In the genomic region with DNA sequence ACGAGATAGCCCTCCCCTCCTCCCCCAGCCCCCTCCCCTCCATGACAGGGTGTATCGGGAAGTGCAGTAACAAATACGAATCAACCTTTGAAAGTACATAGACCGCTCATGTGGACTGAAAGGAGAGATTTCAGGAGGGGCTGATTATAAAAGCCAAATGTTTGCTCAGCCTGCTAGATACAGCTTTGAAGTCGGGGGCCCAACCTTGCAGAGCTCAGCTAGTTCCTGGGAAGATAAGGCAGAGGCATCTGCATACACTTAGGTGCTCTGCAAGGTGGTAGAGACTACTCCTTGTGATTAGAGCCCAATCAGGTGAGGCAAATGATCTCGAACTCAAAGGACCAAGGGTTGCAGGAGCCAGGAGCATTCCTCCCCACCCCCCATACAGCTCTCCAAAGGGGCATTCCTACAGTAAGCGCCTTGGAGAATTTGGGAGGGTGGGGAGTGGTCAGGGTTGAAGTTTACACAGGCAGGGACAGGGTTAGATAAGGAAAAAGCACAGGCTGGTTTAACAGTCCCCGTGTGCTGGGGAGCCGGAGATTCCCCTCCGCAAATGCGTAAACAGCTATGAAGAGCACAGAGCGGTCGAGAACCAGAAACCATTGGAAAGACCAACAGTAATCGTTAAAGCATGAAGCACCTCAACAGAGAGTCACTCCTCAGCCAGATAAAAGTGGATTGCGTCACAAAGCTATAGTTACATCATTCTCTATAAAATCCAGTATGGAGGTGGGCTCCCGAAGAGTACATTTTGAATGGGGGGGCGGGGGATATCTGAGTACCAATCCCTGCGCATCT, we compare ENCODE assay signal across 14 mouse cellular contexts. TPM values are rescaled to one million over a fixed set of nuclear protein-coding genes. Genes with fewer than 3 reads are reported as not detected.
DNase-seq lines count a peak whose midpoint lies in the region; ATAC-seq and TF ChIP-seq lines count a peak whose summit lies in the region.
"Had no signal": no experiment of that assay in that cellular context is flagged by ENCODE, and none has a peak within 500 bp of the region (broad histone marks: within the 10 kb centered on the region; RNA-seq: fewer than 3 reads in every experiment).

No protein-coding gene starts in this region.

- no peak for TF ChIP-seq CTCF in heart, postnatal 0 days (IDR thresholded peaks at IDR 0.05; ENCODE audit: low read depth)
- TF ChIP-seq CTCF in heart, adult 2 months (IDR thresholded peaks at IDR 0.05) = no peak
- no peak for TF ChIP-seq CTCF in stomach, postnatal 0 days (IDR thresholded peaks at IDR 0.05; ENCODE audit: low read depth)

- H3K27me3 ChIP-seq in heart, postnatal 0 days (ENCODE audit: control insufficient read depth, insufficient read depth, low read length) = no peaks in the 10 kb centered on the region
- no peaks in the 10 kb centered on the region for H3K27me3 ChIP-seq in heart, adult 2 months (ENCODE audit: control insufficient read depth, insufficient read depth, low read length)
- H3K27me3 ChIP-seq in midbrain, embryonic 13.5 days = no peaks in the 10 kb centered on the region
- no peaks in the 10 kb centered on the region for H3K27me3 ChIP-seq in midbrain, embryonic 10.5 days (ENCODE audit: low read depth, poor library complexity, severe bottlenecking)
- H3K27me3 ChIP-seq in intestine, embryonic 16.5 days (replicated peaks; ENCODE audit: control insufficient read depth, insufficient read depth, low read length) = no peaks in the 10 kb centered on the region
- no peaks in the 10 kb centered on the region for H3K27me3 ChIP-seq in stomach, postnatal 0 days (ENCODE audit: control insufficient read depth, insufficient read depth, low read length)
- H3K27me3 ChIP-seq: CH12.LX; hindbrain, embryonic 15.5 days; megakaryocyte, embryonic 14.5 days had no signal

- ATAC-seq in heart, postnatal 0 days (ENCODE audit: insufficient read depth, low read depth) = 0 out of 2 replicates have a peak, but pooled peaks have one; percentile 14
- ATAC-seq in midbrain, embryonic 13.5 days = 0 out of 2 replicates have a peak, but pooled peaks have one; percentile 34
- ATAC-seq in intestine, embryonic 16.5 days = peak; percentile 95
- ATAC-seq in stomach, postnatal 0 days (ENCODE audit: low FRiP score, low TSS enrichment) = peak; percentile 88
- ATAC-seq in megakaryocyte, adult 5-6 weeks (ENCODE audit: poor library complexity, severe bottlenecking) = no peak

- intact Hi-C loops in heart, adult 2 months (cut with DNase I) = no loop called here

- peaks cover 16% of the 10 kb centered on the region; the same call in 1 of the 2 replicates for H3K36me3 ChIP-seq in heart, postnatal 0 days (replicated peaks; ENCODE audit: control insufficient read depth, insufficient read depth, low read length)
- no peaks in the 10 kb centered on the region for H3K36me3 ChIP-seq in heart, adult 2 months (ENCODE audit: control insufficient read depth, insufficient read depth, low read length)
- H3K36me3 ChIP-seq in midbrain, embryonic 13.5 days = peaks cover 10% of the 10 kb centered on the region; the same call in 1 of the 2 replicates
- peaks cover 6% of the 10 kb centered on the region; the same call in 1 of the 2 replicates for H3K36me3 ChIP-seq in midbrain, embryonic 10.5 days
- peaks cover 3% of the 10 kb centered on the region; the same call in 1 of the 2 replicates for H3K36me3 ChIP-seq in intestine, embryonic 16.5 days (ENCODE audit: control insufficient read depth, insufficient read depth, low read length)
- no peaks in the 10 kb centered on the region for H3K36me3 ChIP-seq in stomach, postnatal 0 days (ENCODE audit: control insufficient read depth, insufficient read depth, low read length)

- peaks cover 13% of the 10 kb centered on the region for H3K4me1 ChIP-seq in heart, postnatal 0 days (ENCODE audit: control insufficient read depth, insufficient read depth)
- no peaks in the 10 kb centered on the region for H3K4me1 ChIP-seq in heart, adult 2 months (ENCODE audit: control insufficient read depth, insufficient read depth, low read length)
- H3K4me1 ChIP-seq in midbrain, embryonic 13.5 days (replicated peaks) = no peaks in the 10 kb centered on the region
- peaks cover 8% of the 10 kb centered on the region for H3K4me1 ChIP-seq in midbrain, embryonic 10.5 days
- peaks cover 10% of the 10 kb centered on the region; the same call in 1 of the 2 replicates for H3K4me1 ChIP-seq in intestine, embryonic 16.5 days (ENCODE audit: control insufficient read depth, insufficient read depth, low read length)
- no peaks in the 10 kb centered on the region for H3K4me1 ChIP-seq in stomach, postnatal 0 days (replicated peaks; ENCODE audit: control insufficient read depth, insufficient read depth)
- H3K4me1 ChIP-seq: hindbrain, embryonic 15.5 days; megakaryocyte, embryonic 14.5 days had no signal

- no peak overlapping the region for H3K9ac ChIP-seq in heart, postnatal 0 days (replicated peaks; ENCODE audit: low read depth, low read length)
- H3K9ac ChIP-seq in heart, adult 2 months (ENCODE audit: low read depth, low read length) = no peak overlapping the region
- no peak overlapping the region for H3K9ac ChIP-seq in midbrain, embryonic 13.5 days (replicated peaks)
- H3K9ac ChIP-seq in intestine, embryonic 16.5 days (ENCODE audit: low read depth, low read length) = no peak overlapping the region
- H3K9ac ChIP-seq in stomach, postnatal 0 days (ENCODE audit: low read length) = no peak overlapping the region
- H3K9ac ChIP-seq: hindbrain, embryonic 15.5 days had no signal

- H3K27ac ChIP-seq in heart, postnatal 0 days (ENCODE audit: low read depth) = no peak overlapping the region
- no peak overlapping the region for H3K27ac ChIP-seq in heart, adult 2 months
- H3K27ac ChIP-seq in midbrain, embryonic 13.5 days = no peak overlapping the region
- no peak overlapping the region for H3K27ac ChIP-seq in midbrain, embryonic 10.5 days (replicated peaks)
- peak overlapping the region; percentile 79 for H3K27ac ChIP-seq in intestine, embryonic 16.5 days (ENCODE audit: low read length)
- peak overlapping the region; percentile 80 for H3K27ac ChIP-seq in stomach, postnatal 0 days (replicated peaks)
- H3K27ac ChIP-seq: hindbrain, embryonic 15.5 days had no signal

- TF ChIP-seq POLR2A in heart, adult 2 months (IDR thresholded peaks at IDR 0.05; ENCODE audit: insufficient read depth, low read depth, low read length) = no peak

- no peaks in the 10 kb centered on the region for H3K9me3 ChIP-seq in heart, postnatal 0 days (replicated peaks; ENCODE audit: control insufficient read depth, low read length)
- H3K9me3 ChIP-seq in midbrain, embryonic 13.5 days = no peaks in the 10 kb centered on the region
- no peaks in the 10 kb centered on the region for H3K9me3 ChIP-seq in midbrain, embryonic 10.5 days (replicated peaks)
- H3K9me3 ChIP-seq in intestine, embryonic 16.5 days (ENCODE audit: control insufficient read depth, low read length) = no peaks in the 10 kb centered on the region
- H3K9me3 ChIP-seq in stomach, postnatal 0 days (ENCODE audit: control insufficient read depth, low read length) = no peaks in the 10 kb centered on the region
- H3K9me3 ChIP-seq: hindbrain, embryonic 15.5 days; megakaryocyte, embryonic 14.5 days had no signal

- 49% methylated on average over 18 of the region's 18 CpGs for WGBS in heart, postnatal 0 days
- 72% methylated on average over 18 of the region's 18 CpGs for WGBS in heart, adult 2 months
- WGBS in midbrain, embryonic 13.5 days = 73% methylated on average over 18 of the region's 18 CpGs
- 73% methylated on average over 18 of the region's 18 CpGs for WGBS in midbrain, embryonic 10.5 days
- WGBS in intestine, embryonic 16.5 days = 44% methylated on average over 18 of the region's 18 CpGs
- WGBS in stomach, postnatal 0 days = 40% methylated on average over 18 of the region's 18 CpGs

- DNase-seq in heart, postnatal 0 days (ENCODE audit: low spot score) = no peak
- DNase-seq in heart, adult 2 months = no peak
- DNase-seq in midbrain, embryonic 10.5 days (ENCODE audit: low spot score) = no peak
- peak; percentile 66 for DNase-seq in stomach, postnatal 0 days (ENCODE audit: low spot score)
- DNase-seq in adrenal gland, adult 8-10 months = no peak
- DNase-seq: cerebellum, postnatal 14 days; retina, postnatal 1 day; thymus, postnatal 4 days had no signal

- TF ChIP-seq EP300 in heart, postnatal 0 days (IDR thresholded peaks at IDR 0.05; ENCODE audit: low read depth) = no peak
- TF ChIP-seq EP300 in heart, adult 2 months (IDR thresholded peaks at IDR 0.05; ENCODE audit: insufficient read depth, low read depth, low read length) = no peak
- no peak for TF ChIP-seq EP300 in stomach, postnatal 0 days (optimal IDR thresholded peaks at IDR 0.05)

- no peak overlapping the region for H3K4me3 ChIP-seq in heart, postnatal 0 days (ENCODE audit: low read depth, low read length)
- no peak overlapping the region for H3K4me3 ChIP-seq in heart, adult 2 months
- no peak overlapping the region for H3K4me3 ChIP-seq in midbrain, embryonic 13.5 days (replicated peaks)
- no peak overlapping the region for H3K4me3 ChIP-seq in midbrain, embryonic 10.5 days
- peak overlapping the region; percentile 11 for H3K4me3 ChIP-seq in intestine, embryonic 16.5 days (ENCODE audit: low read length)
- H3K4me3 ChIP-seq in stomach, postnatal 0 days (ENCODE audit: low read depth, low read length) = no peak overlapping the region
- H3K4me3 ChIP-seq: hindbrain, embryonic 15.5 days; megakaryocyte, embryonic 14.5 days had no signal

- H3K79me2 ChIP-seq in heart, adult 2 months (replicated peaks; ENCODE audit: control insufficient read depth, insufficient read depth, low read length) = no peaks in the 10 kb centered on the region

- H3K4me2 ChIP-seq in heart, postnatal 0 days (ENCODE audit: low read depth, low read length) = no peak overlapping the region
- H3K4me2 ChIP-seq in midbrain, embryonic 13.5 days (replicated peaks) = no peak overlapping the region
- peak overlapping the region; percentile 35 for H3K4me2 ChIP-seq in intestine, embryonic 16.5 days (ENCODE audit: low read depth, low read length)
- H3K4me2 ChIP-seq in stomach, postnatal 0 days (replicated peaks; ENCODE audit: low read depth) = peak overlapping the region; percentile 31
- H3K4me2 ChIP-seq: hindbrain, embryonic 15.5 days had no signal

RNA-seq across cellular contexts. Expression of a gene that starts 47.0 kb away (rescaled TPM):
- total RNA-seq in heart, postnatal 0 days (2014; rRNA removed; ENCODE audit: low replicate concordance) = 14.5 and 24.2 TPM in 2 replicates
- polyA plus RNA-seq in heart, postnatal 0 days (2015; fragmentation: Nextera tagmentation; extraction: Ambion mirVana) = 11.4 and 16.7 TPM in 2 replicates
- 10 to 100 TPM; 21.1 to 22.5 TPM for total RNA-seq in heart, adult 2 months (2021)
- polyA plus RNA-seq in heart, adult 2 months (2012; rRNA removed) = 6.3 and 8.8 TPM in 2 replicates
- polyA plus RNA-seq in midbrain, embryonic 13.5 days (2015; fragmentation: Nextera tagmentation; extraction: Ambion mirVana) = 18.0 and 20.5 TPM in 2 replicates
- 7.8 and 10.6 TPM in 2 replicates for polyA plus RNA-seq in midbrain, embryonic 10.5 days (2016; fragmentation: Nextera tagmentation; extraction: Ambion mirVana)
- polyA plus RNA-seq in intestine, embryonic 16.5 days (2015; fragmentation: Nextera tagmentation; extraction: Ambion mirVana) = 22.6 and 27.0 TPM in 2 replicates
- 17.9 and 18.3 TPM in 2 replicates for polyA plus RNA-seq in stomach, postnatal 0 days (2015; fragmentation: Nextera tagmentation; extraction: Ambion mirVana)
- total RNA-seq in adrenal gland, adult 8-10 months (2022) = 10 to 100 TPM; 22.5 to 34.7 (median 29.4) TPM
- total RNA-seq in megakaryocyte, adult 5-6 weeks (2015) = 28.5 and 29.3 TPM in 2 replicates
- total RNA-seq in megakaryocyte, adult 5-6 weeks (2017) = 14.4 and 14.5 TPM in 2 replicates

Comparison
In these comparisons a context has a peak if more than half of its experiments do, and no peak if none do; other contexts are left out.
1. H3K27ac ChIP-seq: peak in intestine, embryonic 16.5 days (single experiment) and stomach, postnatal 0 days (single experiment); none in heart, postnatal 0 days (single experiment), heart, adult 2 months (single experiment), midbrain, embryonic 13.5 days (single experiment) and midbrain, embryonic 10.5 days (single experiment).
2. H3K4me2 ChIP-seq: peak in intestine, embryonic 16.5 days (single experiment) and stomach, postnatal 0 days (single experiment); none in heart, postnatal 0 days (single experiment) and midbrain, embryonic 13.5 days (single experiment).